Mouse (Mus musculus) right cerebral cortex, postnatal 36 days (tissue): ENCODE measurements around the gene Cdkl3.

ENCODE experiments used
- DNase-seq, 2 experiments: peaks; one replicate each; pipeline ENCODE4 v3.0.0; 2022; ENCODE audit warnings: low spot score in 2 of 2, mixed read lengths in 1 of 2

Gene Cdkl3

DNA sequence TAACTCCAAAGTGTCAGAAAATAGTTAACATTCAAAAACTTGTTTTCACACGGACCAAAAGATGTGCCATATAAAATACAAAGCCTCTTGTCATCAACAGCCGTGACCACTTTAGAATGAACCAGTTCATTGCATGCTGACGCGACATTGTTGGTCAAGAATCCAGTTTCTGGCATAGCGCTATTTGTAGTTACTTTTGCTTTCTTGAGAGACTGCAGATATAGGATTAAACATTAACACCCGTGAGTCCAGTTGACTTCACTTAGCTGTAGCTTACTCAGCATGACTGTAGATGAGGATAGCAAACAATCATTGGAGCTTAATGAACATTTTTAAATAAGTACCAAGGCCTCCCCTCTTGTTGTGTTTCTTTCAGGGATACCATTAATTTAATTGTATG lies 118.0 kb downstream of the Cdkl3 start:
- no peak for DNase-seq

DNA sequence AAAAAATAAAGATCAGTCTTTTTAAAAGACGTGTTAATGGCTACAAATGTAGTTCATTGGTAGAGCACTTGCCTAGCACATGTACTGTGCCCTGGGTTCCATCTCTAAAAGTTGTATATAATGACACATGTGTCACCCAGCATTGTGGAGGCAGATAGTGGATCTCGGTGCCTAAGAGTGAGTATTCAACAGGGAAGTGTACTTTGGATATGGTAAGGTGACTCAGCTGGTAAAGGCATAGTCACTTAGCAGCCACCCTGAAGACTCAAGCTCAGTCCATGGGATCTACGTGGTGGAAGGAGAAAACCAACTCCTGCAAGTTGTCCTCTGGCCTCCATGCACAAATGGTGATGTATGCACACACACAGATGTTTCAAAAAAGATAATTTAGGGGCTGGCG lies 120.4 kb downstream of the Cdkl3 start:
- no peak for DNase-seq

GRCm38 (mm10) chr11:52127169-52127568 lies 123.1 kb downstream of the Cdkl3 start:
- DNase-seq = no peak

GRCm38 (mm10) chr11:52127760-52128159 lies 123.7 kb downstream of the Cdkl3 start:
- DNase-seq = no peak

GRCm38 (mm10) chr11:52128316-52129061 lies 124.5 kb downstream of the Cdkl3 start:
- peak; percentile 24 to 37 for DNase-seq

- DNase-seq = peak in 1 of 2 experiments; percentile 17
Observed at GRCm38 (mm10) chr11:52129171-52129570, 125.2 kb downstream of the Cdkl3 start.

- peak; percentile 74 to 89 for DNase-seq
Observed at GRCm38 (mm10) chr11:52129621-52130450, 125.8 kb downstream of the Cdkl3 start.

DNA sequence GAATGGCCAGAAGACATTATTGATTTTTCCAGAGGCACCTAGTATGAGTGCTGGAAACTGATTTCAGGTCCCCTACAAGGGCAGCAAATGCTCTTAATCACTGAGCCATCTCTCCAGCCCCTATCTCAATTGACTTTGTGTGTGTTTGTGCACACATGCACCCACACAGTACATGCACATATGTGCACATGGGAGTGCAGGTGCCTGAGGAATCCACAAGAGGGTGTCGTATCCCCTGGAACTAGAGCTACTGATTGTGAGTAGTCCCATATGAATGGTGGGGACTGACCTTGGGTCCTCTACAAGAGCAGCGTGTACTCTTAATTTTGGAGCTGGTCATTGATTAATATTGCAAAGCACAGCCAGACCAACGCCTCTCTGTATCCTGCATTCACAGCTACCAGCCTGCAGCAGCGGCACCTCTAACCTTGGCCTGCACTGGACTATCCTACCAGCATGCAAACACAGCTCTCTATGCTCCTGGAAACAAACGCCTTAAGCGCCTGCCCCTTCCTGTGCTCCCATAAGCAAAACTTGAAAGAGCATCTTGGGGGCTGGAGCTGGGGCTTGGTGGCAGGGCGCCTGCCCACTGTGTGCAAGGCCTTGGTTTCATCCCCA lies 126.5 kb downstream of the Cdkl3 start:
- DNase-seq = no peak
